Mouse (Mus musculus): Measurements from ENCODE around the gene Tex9. TPM values are rescaled to one million over a fixed set of nuclear protein-coding genes. Genes with fewer than 3 reads are reported as not detected.

The Tex9 gene
- 10.0 TPM for polyA plus RNA-seq (2017; shearing (Covaris generic))

DNA sequence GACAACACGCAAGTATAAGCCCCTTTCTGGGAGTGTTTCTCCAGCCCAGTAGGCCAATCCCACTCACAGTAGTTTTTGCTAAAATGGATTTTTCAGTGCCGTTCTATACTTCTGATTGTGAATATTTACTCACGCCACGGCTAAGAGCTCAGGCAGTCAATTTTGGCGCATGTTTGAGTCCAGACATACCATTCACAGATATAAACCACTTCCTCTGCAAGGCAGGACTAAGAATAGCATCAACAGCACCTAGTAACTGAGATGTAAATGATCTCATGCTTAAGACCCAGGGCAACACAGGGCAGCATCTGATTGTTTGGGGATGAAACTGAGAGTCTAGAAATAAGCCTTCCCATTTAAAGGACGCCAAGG lies at the start of gene Tex9:
Tex9 (minus strand) TSS at position 19 of the 372 bp plus-strand sequence.

DNA sequence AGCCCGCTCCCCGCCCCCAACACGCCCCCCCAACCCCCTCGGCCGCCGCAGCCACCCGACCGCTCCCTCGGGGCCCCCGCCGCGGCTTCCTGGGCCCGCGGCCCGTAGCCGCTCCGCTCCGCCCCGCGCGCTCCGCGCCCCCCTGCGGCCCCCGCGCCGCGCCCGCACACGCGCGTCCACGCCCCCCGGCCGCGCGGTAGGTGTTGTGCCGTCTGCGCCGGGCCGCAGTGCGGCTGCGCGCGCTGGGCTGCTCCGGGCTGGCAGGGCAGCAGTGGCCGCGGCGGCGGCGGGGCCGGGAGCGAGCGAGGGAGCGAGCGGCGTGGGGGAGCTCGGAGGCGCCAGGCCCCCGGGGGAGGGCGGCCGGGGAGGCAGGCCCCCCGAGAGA lies 40.0 kb upstream of the Tex9 start, which contains the start of gene Rfx7:
Rfx7 (plus strand) TSS at position 245 of the 385 bp plus-strand sequence.

DNA sequence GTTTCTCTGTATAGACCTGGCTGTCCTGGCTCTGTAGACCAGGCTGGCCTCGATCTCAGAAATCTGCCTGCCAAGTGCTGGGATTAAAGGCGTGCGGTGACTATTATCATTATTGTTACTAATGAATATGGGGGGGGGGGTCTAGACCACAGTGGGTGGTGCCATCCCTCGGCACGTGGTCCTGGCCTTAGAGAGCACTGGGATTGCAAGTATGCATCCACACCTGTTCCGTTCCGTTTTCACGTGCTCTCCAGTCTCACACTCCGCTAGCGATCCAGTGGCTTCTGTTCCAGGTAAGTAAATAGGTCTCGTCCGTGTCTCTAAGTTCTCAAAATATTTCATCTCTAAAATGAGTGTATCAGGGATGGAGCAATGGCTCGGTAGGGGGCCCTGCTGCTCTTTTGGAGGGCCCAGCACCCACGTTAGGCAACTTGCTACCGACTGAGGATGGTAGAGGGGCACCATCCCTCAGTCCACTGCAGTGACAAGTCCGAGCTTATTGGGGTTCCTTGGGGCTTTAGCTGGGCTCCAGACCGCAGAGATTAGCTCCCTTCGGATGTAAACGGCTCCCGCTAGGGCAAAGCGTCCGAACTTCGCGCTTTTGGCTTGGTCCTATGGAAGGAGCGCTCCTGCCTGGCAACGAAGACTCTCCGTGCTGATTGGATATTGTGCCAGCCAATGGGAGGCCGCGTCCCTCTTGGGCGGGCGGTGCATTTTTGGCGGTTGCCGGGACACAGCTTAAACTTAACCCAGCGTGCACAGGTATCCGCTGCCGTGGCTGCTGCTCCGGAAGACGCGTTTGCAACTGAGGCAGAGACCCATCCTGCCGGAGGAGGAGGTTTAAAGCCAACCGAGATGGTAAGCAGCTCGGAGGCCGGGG lies 54.0 kb downstream of the Tex9 start, which contains the start of gene Mns1:
Mns1 (plus strand) TSS at position 190 of the 880 bp plus-strand sequence.

Other genes with a start within 250 kb of the Tex9 start
- gene Zfp280d, start 217.4 kb downstream of the Tex9 start, polyA plus RNA-seq (2017; shearing (Covaris generic)), result 65.3 TPM
- 9.8 TPM for gene Mns1, start 54.2 kb downstream of the Tex9 start, polyA plus RNA-seq (2017; shearing (Covaris generic))
- gene Rfx7, start 40.0 kb upstream of the Tex9 start, polyA plus RNA-seq (2017; shearing (Covaris generic)), result 39.1 TPM
- gene Nedd4, start 170.1 kb upstream of the Tex9 start, polyA plus RNA-seq (2017; shearing (Covaris generic)), result 3.0 TPM